ENCODE assay signal across 13 mouse cellular contexts in genomic region chr16:38955296-38955695, GRCm38 (mm10).
DNase-seq lines count a peak whose midpoint lies in the region; ATAC-seq and TF ChIP-seq lines count a peak whose summit lies in the region.
"Had no signal": no experiment of that assay in that cellular context is flagged by ENCODE, and none has a peak within 500 bp of the region (broad histone marks: within the 10 kb centered on the region; RNA-seq: fewer than 3 reads in every experiment).

No protein-coding gene starts in this region.

- H3K27ac ChIP-seq in hindbrain, embryonic 14.5 days = no peak overlapping the region
- H3K27ac ChIP-seq in hindbrain, embryonic 10.5 days = no peak overlapping the region
- H3K27ac ChIP-seq in forebrain, embryonic 16.5 days (ENCODE audit: low read length) = peak overlapping the region; percentile 48; the same call in 1 of the 2 replicates
- no peak overlapping the region for H3K27ac ChIP-seq in stomach, postnatal 0 days (replicated peaks)
- H3K27ac ChIP-seq in kidney, embryonic 16.5 days (ENCODE audit: low read length) = no peak overlapping the region
- H3K27ac ChIP-seq: embryonic facial prominence, embryonic 13.5 days had no signal

- peak; percentile 46 for DNase-seq in hindbrain, embryonic 14.5 days (ENCODE audit: low spot score)
- DNase-seq in hindbrain, embryonic 10.5 days (ENCODE audit: low spot score) = no peak
- peak; percentile 13 for DNase-seq in right cerebral cortex, postnatal 14 days
- no peak for DNase-seq in right cerebral cortex, postnatal 25 days
- DNase-seq in stomach, postnatal 0 days (ENCODE audit: low spot score) = no peak
- DNase-seq in adrenal gland, adult 18-20 months (ENCODE audit: low spot score in 2 of 2) = no peak
- DNase-seq: thymus, postnatal 14 days had no signal

- no peaks in the 10 kb centered on the region for H3K27me3 ChIP-seq in hindbrain, embryonic 14.5 days (ENCODE audit: control insufficient read depth, insufficient read depth, low read length)
- no peaks in the 10 kb centered on the region for H3K27me3 ChIP-seq in hindbrain, embryonic 10.5 days (ENCODE audit: insufficient read depth, poor library complexity, severe bottlenecking)
- H3K27me3 ChIP-seq in forebrain, embryonic 16.5 days (replicated peaks; ENCODE audit: control insufficient read depth, insufficient read depth, low read length) = no peaks in the 10 kb centered on the region
- no peaks in the 10 kb centered on the region for H3K27me3 ChIP-seq in stomach, postnatal 0 days (ENCODE audit: control insufficient read depth, insufficient read depth, low read length)
- no peaks in the 10 kb centered on the region for H3K27me3 ChIP-seq in kidney, embryonic 16.5 days (ENCODE audit: insufficient read depth, low read length)
- H3K27me3 ChIP-seq: embryonic facial prominence, embryonic 13.5 days had no signal

- WGBS in hindbrain, embryonic 14.5 days = 61% methylated on average over 5 of the region's 5 CpGs
- 88% methylated on average over 5 of the region's 5 CpGs for WGBS in hindbrain, embryonic 10.5 days
- 33% methylated on average over 5 of the region's 5 CpGs for WGBS in forebrain, embryonic 16.5 days
- WGBS in stomach, postnatal 0 days = 75% methylated on average over 5 of the region's 5 CpGs
- WGBS in kidney, embryonic 16.5 days = 95% methylated on average over 5 of the region's 5 CpGs

- H3K36me3 ChIP-seq in hindbrain, embryonic 14.5 days (replicated peaks; ENCODE audit: control insufficient read depth, insufficient read depth) = no peaks in the 10 kb centered on the region
- no peaks in the 10 kb centered on the region for H3K36me3 ChIP-seq in hindbrain, embryonic 10.5 days
- H3K36me3 ChIP-seq in forebrain, embryonic 16.5 days (ENCODE audit: control insufficient read depth, insufficient read depth) = no peaks in the 10 kb centered on the region
- no peaks in the 10 kb centered on the region for H3K36me3 ChIP-seq in stomach, postnatal 0 days (ENCODE audit: control insufficient read depth, insufficient read depth, low read length)
- no peaks in the 10 kb centered on the region; the same call in 1 of the 2 replicates for H3K36me3 ChIP-seq in kidney, embryonic 16.5 days (ENCODE audit: insufficient read depth, low read length)
- H3K36me3 ChIP-seq: embryonic facial prominence, embryonic 13.5 days had no signal

- TF ChIP-seq EP300 in stomach, postnatal 0 days (optimal IDR thresholded peaks at IDR 0.05) = no peak

- H3K4me1 ChIP-seq in hindbrain, embryonic 14.5 days (replicated peaks; ENCODE audit: control insufficient read depth, insufficient read depth, low read length) = no peaks in the 10 kb centered on the region
- peaks cover 6% of the 10 kb centered on the region; the same call in 1 of the 2 replicates for H3K4me1 ChIP-seq in hindbrain, embryonic 10.5 days (replicated peaks)
- peaks cover 11% of the 10 kb centered on the region for H3K4me1 ChIP-seq in forebrain, embryonic 16.5 days (replicated peaks; ENCODE audit: control insufficient read depth, insufficient read depth, low read length)
- no peaks in the 10 kb centered on the region for H3K4me1 ChIP-seq in stomach, postnatal 0 days (replicated peaks; ENCODE audit: control insufficient read depth, insufficient read depth)
- H3K4me1 ChIP-seq in kidney, embryonic 16.5 days (ENCODE audit: insufficient read depth, low read length) = no peaks in the 10 kb centered on the region
- H3K4me1 ChIP-seq: embryonic facial prominence, embryonic 13.5 days had no signal

- ATAC-seq in hindbrain, embryonic 14.5 days (ENCODE audit: low FRiP score) = peak; percentile 91
- ATAC-seq in forebrain, embryonic 16.5 days = peak; percentile 96
- no peak for ATAC-seq in stomach, postnatal 0 days (ENCODE audit: low FRiP score, low TSS enrichment)
- no peak for ATAC-seq in kidney, embryonic 16.5 days (ENCODE audit: low FRiP score, low TSS enrichment)
- ATAC-seq: activated CD4-positive, CD25-positive, alpha-beta regulatory T cell, adult 4 months; lung, postnatal 0 days had no signal

- TF ChIP-seq CTCF in stomach, postnatal 0 days (IDR thresholded peaks at IDR 0.05; ENCODE audit: low read depth) = no peak

- H3K4me2 ChIP-seq in hindbrain, embryonic 14.5 days (replicated peaks) = no peak overlapping the region
- H3K4me2 ChIP-seq in forebrain, embryonic 16.5 days (ENCODE audit: low read length) = no peak overlapping the region
- H3K4me2 ChIP-seq in stomach, postnatal 0 days (replicated peaks; ENCODE audit: low read depth) = no peak overlapping the region
- no peak overlapping the region for H3K4me2 ChIP-seq in kidney, embryonic 16.5 days (replicated peaks; ENCODE audit: low read depth, low read length)
- H3K4me2 ChIP-seq: embryonic facial prominence, embryonic 13.5 days; liver, embryonic 11.5 days had no signal

- 0 out of 2 replicates have a peak, but pooled peaks cover 6% of the 10 kb centered on the region for H3K9me3 ChIP-seq in hindbrain, embryonic 14.5 days (ENCODE audit: control insufficient read depth, low read length)
- H3K9me3 ChIP-seq in hindbrain, embryonic 10.5 days = 0 out of 2 replicates have a peak, but pooled peaks cover 7% of the 10 kb centered on the region
- peaks cover 5% of the 10 kb centered on the region for H3K9me3 ChIP-seq in forebrain, embryonic 16.5 days (ENCODE audit: control insufficient read depth, low read length)
- no peaks in the 10 kb centered on the region for H3K9me3 ChIP-seq in stomach, postnatal 0 days (ENCODE audit: control insufficient read depth, low read length)
- H3K9me3 ChIP-seq in kidney, embryonic 16.5 days (ENCODE audit: low read length) = 0 out of 2 replicates have a peak, but pooled peaks cover 2% of the 10 kb centered on the region
- H3K9me3 ChIP-seq: embryonic facial prominence, embryonic 13.5 days had no signal

- H3K9ac ChIP-seq in hindbrain, embryonic 14.5 days = no peak overlapping the region
- H3K9ac ChIP-seq in forebrain, embryonic 16.5 days (replicated peaks; ENCODE audit: low read depth, low read length) = no peak overlapping the region
- H3K9ac ChIP-seq in stomach, postnatal 0 days (ENCODE audit: low read length) = no peak overlapping the region
- H3K9ac ChIP-seq in kidney, embryonic 16.5 days (replicated peaks; ENCODE audit: low read length) = no peak overlapping the region
- H3K9ac ChIP-seq: embryonic facial prominence, embryonic 13.5 days had no signal

- no peak overlapping the region for H3K4me3 ChIP-seq in hindbrain, embryonic 14.5 days (replicated peaks; ENCODE audit: low read length)
- H3K4me3 ChIP-seq in hindbrain, embryonic 10.5 days = no peak overlapping the region
- H3K4me3 ChIP-seq in forebrain, embryonic 16.5 days (replicated peaks; ENCODE audit: low read length) = no peak overlapping the region
- H3K4me3 ChIP-seq in stomach, postnatal 0 days (ENCODE audit: low read depth, low read length) = no peak overlapping the region
- H3K4me3 ChIP-seq in kidney, embryonic 16.5 days (ENCODE audit: low read length) = no peak overlapping the region
- H3K4me3 ChIP-seq: embryonic facial prominence, embryonic 13.5 days had no signal

Comparison
In these comparisons a context has a peak if more than half of its experiments do, and no peak if none do; other contexts are left out.
1. DNase-seq: peak in hindbrain, embryonic 14.5 days (single experiment) and right cerebral cortex, postnatal 14 days (single experiment); none in hindbrain, embryonic 10.5 days (single experiment), right cerebral cortex, postnatal 25 days (single experiment), stomach, postnatal 0 days (single experiment) and adrenal gland, adult 18-20 months (0 of 2).
2. ATAC-seq: peak in hindbrain, embryonic 14.5 days (single experiment) and forebrain, embryonic 16.5 days (single experiment); none in stomach, postnatal 0 days (single experiment) and kidney, embryonic 16.5 days (single experiment).